Mouse (Mus musculus): ENCODE measurements around the gene Brd2. TPM values are rescaled to one million over a fixed set of nuclear protein-coding genes. Genes with fewer than 3 reads are reported as not detected.
"Not testable (repeated sequence)": the region's sequence is repeated elsewhere in the genome, so short reads cannot be mapped to it uniquely, and the experiment has no call there.

The Brd2 gene
- polyA plus RNA-seq (2015; fragmentation: Nextera tagmentation; extraction: Ambion mirVana): 135 and 140 TPM in 2 replicates

- ATAC-seq (replicated peaks; ENCODE audit: low FRiP score): peak; percentile 41
- Histone ChIP-seq H3K9me3 (replicated peaks) (no peaks in the 10 kb centered on the region), H3K4me1 (peaks cover 32% of the 10 kb centered on the region), H3K36me3 (peaks cover 12% of the 10 kb centered on the region), H3K4me3 (replicated peaks) (peak within 1 kb of the TSS; percentile 86), H3K27me3 (no peaks in the 10 kb centered on the region), H3K4me2 (peak within 1 kb of the TSS; percentile 94), H3K27ac (peak within 1 kb of the TSS; percentile 100), H3K9ac (peak within 1 kb of the TSS; percentile 94)
- under 1% methylated on average over 69 of the region's 75 CpGs for WGBS
These were observed at the start of gene Brd2 for GRCm38 (mm10) chr17:34122188-34122984. TSS of gene Brd2 (minus strand) at chr17:34122634.

GRCm38 (mm10) chr17:34170877-34171498 is 48.6 kb upstream of the Brd2 start:
- Histone ChIP-seq H3K9me3 (replicated peaks) (no peaks in the 10 kb centered on the region), H3K36me3 (no peaks in the 10 kb centered on the region), H3K9ac (no peak overlapping the region), H3K4me3 (replicated peaks) (no peak overlapping the region), H3K4me1 (0 out of 2 replicates have a peak, but pooled peaks cover 3% of the 10 kb centered on the region), H3K4me2 (no peak overlapping the region), H3K27me3 (peaks cover 13% of the 10 kb centered on the region), H3K27ac (no peak overlapping the region)
- WGBS: 37% methylated on average over 13 of the region's 13 CpGs
- ATAC-seq (replicated peaks; ENCODE audit: low FRiP score): no peak

DNA sequence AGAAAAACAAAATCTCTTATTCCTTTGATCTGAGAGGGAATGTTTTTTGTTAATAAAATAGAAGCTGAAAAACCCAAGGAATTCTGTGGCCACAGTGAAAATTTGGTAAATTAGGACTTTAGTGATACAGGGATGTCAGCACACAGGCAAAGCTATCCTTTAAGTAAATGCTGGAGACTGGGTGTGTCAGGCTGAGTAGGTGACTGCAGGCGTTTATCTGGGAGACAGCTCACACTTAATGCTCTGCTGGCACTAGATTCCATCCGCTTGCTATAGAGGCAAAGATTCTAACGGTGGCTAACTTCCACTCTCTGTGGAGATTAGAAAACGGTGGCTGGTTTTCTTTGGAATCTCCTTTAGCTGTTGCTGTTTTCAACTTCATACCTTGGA is 48.0 kb upstream of the Brd2 start:
- Histone ChIP-seq H3K36me3 (no peaks in the 10 kb centered on the region), H3K27me3 (peaks cover 13% of the 10 kb centered on the region), H3K9me3 (replicated peaks) (no peaks in the 10 kb centered on the region), H3K4me1 (0 out of 2 replicates have a peak, but pooled peaks cover 3% of the 10 kb centered on the region), H3K9ac (no peak overlapping the region), H3K27ac (no peak overlapping the region), H3K4me2 (no peak overlapping the region), H3K4me3 (replicated peaks) (no peak overlapping the region)
- 21% methylated on average over 4 of the region's 4 CpGs for WGBS
- ATAC-seq (replicated peaks; ENCODE audit: low FRiP score): no peak

DNA sequence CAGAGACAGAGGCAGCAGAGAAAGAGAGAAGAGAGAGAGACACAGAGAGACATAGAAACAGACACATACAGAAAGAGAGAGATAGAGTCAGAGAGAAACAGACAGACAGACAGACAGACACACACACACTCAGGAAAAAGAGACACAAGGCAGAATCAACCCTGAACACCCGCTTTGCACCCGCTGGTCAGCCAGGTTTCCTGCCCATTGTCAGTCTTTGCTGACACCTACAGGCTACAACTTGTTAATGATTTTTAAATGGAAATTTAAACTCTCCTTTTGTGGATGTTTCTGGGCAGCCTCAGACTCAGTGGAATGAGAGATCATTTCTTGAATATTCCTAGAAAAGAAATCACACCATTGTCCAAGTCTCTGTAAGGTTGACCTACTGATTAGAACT is 46.8 kb upstream of the Brd2 start:
- no peak overlapping the region for H3K4me3 ChIP-seq (replicated peaks)
- H3K9ac ChIP-seq: no peak overlapping the region
- H3K9me3 ChIP-seq (replicated peaks): no peaks in the 10 kb centered on the region
- WGBS: 0% methylated on average over 2 of the region's 2 CpGs
- H3K36me3 ChIP-seq: no peaks in the 10 kb centered on the region
- no peak overlapping the region for H3K4me2 ChIP-seq
- H3K27ac ChIP-seq: no peak overlapping the region
- H3K27me3 ChIP-seq: peaks cover 10% of the 10 kb centered on the region
- ATAC-seq (replicated peaks; ENCODE audit: low FRiP score): no peak
- 0 out of 2 replicates have a peak, but pooled peaks cover 3% of the 10 kb centered on the region for H3K4me1 ChIP-seq

DNA sequence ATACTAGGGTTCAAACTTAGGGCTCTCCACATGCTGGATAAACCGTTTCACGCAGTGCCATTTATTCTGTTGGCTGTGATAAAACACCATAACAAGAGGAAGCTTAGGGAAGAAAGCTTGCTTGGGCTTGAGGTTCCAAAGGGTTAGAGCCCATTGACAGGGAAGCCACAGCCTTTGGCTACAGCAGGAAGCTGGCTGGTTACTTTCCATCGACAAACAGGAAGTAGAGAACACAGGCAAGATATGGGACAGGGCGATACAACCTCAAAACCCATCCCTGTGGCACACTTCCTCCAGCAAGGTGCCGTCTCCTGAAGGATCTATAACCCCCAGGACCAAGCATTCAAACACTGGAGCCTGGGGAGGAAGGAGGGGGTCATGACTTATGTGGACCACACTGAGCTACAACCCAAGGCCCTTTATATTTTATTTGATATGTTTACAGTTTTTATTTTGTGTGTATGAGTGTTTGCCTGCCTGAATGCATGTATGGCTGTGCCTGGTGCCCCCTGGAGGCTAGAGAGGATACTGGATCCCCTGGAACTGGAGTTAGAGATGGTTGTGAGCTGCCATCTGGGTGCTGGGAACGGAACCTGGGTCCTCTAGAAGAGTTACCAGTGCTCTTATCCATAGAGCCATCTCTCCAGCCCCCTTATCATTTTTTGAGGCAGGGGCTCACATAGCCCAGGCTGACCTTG is 42.7 kb upstream of the Brd2 start:
- no peaks in the 10 kb centered on the region for H3K4me1 ChIP-seq
- no peak overlapping the region for H3K27ac ChIP-seq
- no peaks in the 10 kb centered on the region for H3K9me3 ChIP-seq (replicated peaks)
- WGBS: 79% methylated on average over 6 of the region's 6 CpGs
- H3K4me3 ChIP-seq (replicated peaks): no peak overlapping the region
- no peak for ATAC-seq (replicated peaks; ENCODE audit: low FRiP score)
- H3K36me3 ChIP-seq: no peaks in the 10 kb centered on the region
- H3K9ac ChIP-seq: no peak overlapping the region
- H3K4me2 ChIP-seq: no peak overlapping the region
- 0 out of 2 replicates have a peak, but pooled peaks cover 6% of the 10 kb centered on the region for H3K27me3 ChIP-seq

GRCm38 (mm10) chr17:34164202-34164895 is 41.9 kb upstream of the Brd2 start:
- ATAC-seq (replicated peaks; ENCODE audit: low FRiP score): no peak
- no peaks in the 10 kb centered on the region for H3K9me3 ChIP-seq (replicated peaks)
- H3K27me3 ChIP-seq: 0 out of 2 replicates have a peak, but pooled peaks cover 6% of the 10 kb centered on the region

GRCm38 (mm10) chr17:34155534-34155933 is 33.1 kb upstream of the Brd2 start:
- H3K27ac ChIP-seq: no peak overlapping the region
- no peak overlapping the region for H3K9ac ChIP-seq
- H3K4me1 ChIP-seq: no peaks in the 10 kb centered on the region
- WGBS: 36% methylated on average over 5 of the region's 5 CpGs
- H3K4me2 ChIP-seq: no peak overlapping the region
- H3K9me3 ChIP-seq (replicated peaks): no peaks in the 10 kb centered on the region
- no peak overlapping the region for H3K4me3 ChIP-seq (replicated peaks)
- no peaks in the 10 kb centered on the region for H3K36me3 ChIP-seq
- ATAC-seq (replicated peaks; ENCODE audit: low FRiP score): no peak
- 0 out of 2 replicates have a peak, but pooled peaks cover 3% of the 10 kb centered on the region for H3K27me3 ChIP-seq

More at GRCm38 (mm10) chr17:34164202-34164895, 41.9 kb upstream of the Brd2 start:
- H3K9ac ChIP-seq: no peak overlapping the region
- no peak overlapping the region for H3K4me3 ChIP-seq (replicated peaks)
- WGBS: 51% methylated on average over 9 of the region's 9 CpGs
- H3K36me3 ChIP-seq: no peaks in the 10 kb centered on the region
- no peaks in the 10 kb centered on the region for H3K4me1 ChIP-seq
- no peak overlapping the region for H3K27ac ChIP-seq
- no peak overlapping the region for H3K4me2 ChIP-seq

DNA sequence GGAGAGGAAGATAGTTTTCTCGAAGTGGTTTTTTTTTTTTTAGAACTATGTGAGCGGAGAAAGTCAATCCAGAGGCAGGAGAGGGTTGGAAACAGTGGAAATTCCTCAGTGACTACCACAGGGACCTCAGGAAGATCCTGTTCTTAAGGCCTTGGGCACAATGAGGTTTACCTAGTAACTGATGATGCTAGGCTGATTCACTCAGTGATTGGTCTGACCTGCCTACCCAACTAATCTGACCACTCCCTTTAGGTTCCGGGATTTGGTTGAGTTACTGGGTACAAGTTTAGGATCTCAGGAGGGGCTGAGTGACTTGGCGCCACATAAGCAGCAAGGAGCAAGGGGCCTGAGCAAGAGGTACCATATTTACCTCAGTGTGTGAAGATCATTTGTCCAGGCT is 30.5 kb upstream of the Brd2 start, which contains the start of gene H2-DMb1:
H2-DMb1 (plus strand) TSS at position 150 of the 400 bp plus-strand sequence.
- 0 out of 2 replicates have a peak, but pooled peaks cover 3% of the 10 kb centered on the region for H3K27me3 ChIP-seq
- H3K9ac ChIP-seq: no peak within 1 kb of the TSS
- 61% methylated on average over 4 of the region's 4 CpGs for WGBS
- no peak within 1 kb of the TSS for H3K4me3 ChIP-seq (replicated peaks)
- H3K4me2 ChIP-seq: no peak within 1 kb of the TSS
- no peaks in the 10 kb centered on the region for H3K36me3 ChIP-seq
- peak; percentile 77 for ATAC-seq (replicated peaks; ENCODE audit: low FRiP score)
- no peak within 1 kb of the TSS for H3K27ac ChIP-seq
- H3K9me3 ChIP-seq (replicated peaks): no peaks in the 10 kb centered on the region
- H3K4me1 ChIP-seq: no peaks in the 10 kb centered on the region

DNA sequence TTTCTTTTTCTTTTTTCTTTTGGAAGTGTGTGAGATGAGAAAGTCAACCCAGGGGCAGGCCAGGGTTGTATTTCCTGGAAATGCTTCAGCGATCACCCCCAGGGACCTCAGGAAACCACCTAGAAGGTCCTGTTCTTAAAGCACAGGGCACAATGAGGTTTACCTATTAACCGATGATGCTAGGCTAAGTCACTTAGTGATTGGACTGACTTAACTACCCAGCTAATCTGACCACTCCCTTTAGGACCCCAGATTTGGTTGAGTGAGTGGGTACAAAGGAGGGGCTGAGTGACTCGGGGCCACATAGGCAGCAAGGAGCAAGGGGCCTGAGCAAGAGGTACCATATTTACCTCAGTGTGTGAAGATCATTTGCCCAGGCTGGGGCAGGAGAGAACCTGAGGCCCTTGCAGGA is 22.5 kb upstream of the Brd2 start:
- WGBS: 51% methylated on average over 3 of the region's 3 CpGs
- peak; percentile 45; the same call in 1 of the 2 replicates for ATAC-seq (replicated peaks; ENCODE audit: low FRiP score)
- Histone ChIP-seq H3K9ac (0 out of 2 replicates have a peak overlapping the region, but pooled peaks have one; percentile 7), H3K4me2 (peak overlapping the region; percentile 30), H3K27me3 (peaks cover 21% of the 10 kb centered on the region), H3K4me3 (replicated peaks) (0 out of 2 replicates have a peak overlapping the region, but pooled peaks have one; percentile 4), H3K4me1 (peaks cover 15% of the 10 kb centered on the region), H3K27ac (peak overlapping the region; percentile 70), H3K36me3 (no peaks in the 10 kb centered on the region), H3K9me3 (replicated peaks) (no peaks in the 10 kb centered on the region)

DNA sequence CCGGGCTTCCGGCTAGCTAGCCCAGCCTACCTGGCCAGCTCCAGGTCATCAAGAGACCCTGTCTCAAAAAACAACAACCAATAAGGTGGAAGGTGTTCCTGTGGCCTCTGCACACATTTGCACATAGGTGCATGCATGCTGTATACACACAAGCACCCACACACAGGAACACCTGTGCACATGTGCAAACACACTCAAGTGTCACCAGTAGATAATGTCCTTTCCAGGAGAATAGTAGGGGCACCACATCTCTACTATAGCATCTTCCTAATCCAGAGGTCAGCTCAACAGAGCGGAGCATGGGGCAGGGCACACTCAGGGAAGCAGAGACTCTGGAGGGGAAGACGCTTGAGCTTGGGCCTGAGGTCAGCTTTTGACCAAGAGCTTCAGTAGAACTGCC is 21.8 kb upstream of the Brd2 start:
- WGBS: 84% methylated on average over 4 of the region's 4 CpGs
- not testable (repeated sequence) for ATAC-seq (replicated peaks; ENCODE audit: low FRiP score); H3K36me3 ChIP-seq; H3K9me3 ChIP-seq (replicated peaks); H3K4me2 ChIP-seq; H3K4me3 ChIP-seq (replicated peaks)
- H3K9ac ChIP-seq: 0 out of 2 replicates have a peak overlapping the region, but pooled peaks have one; percentile 14
- peak overlapping the region; percentile 62; the same call in 1 of the 2 replicates for H3K27ac ChIP-seq
- H3K27me3 ChIP-seq: peaks cover 24% of the 10 kb centered on the region
- H3K4me1 ChIP-seq: peaks cover 22% of the 10 kb centered on the region

GRCm38 (mm10) chr17:34143461-34143860 is 21.0 kb upstream of the Brd2 start:
- no peak for ATAC-seq (replicated peaks; ENCODE audit: low FRiP score)
- WGBS: 61% methylated on average over 5 of the region's 5 CpGs
- Histone ChIP-seq H3K4me1 (peaks cover 29% of the 10 kb centered on the region), H3K9me3 (replicated peaks) (no peaks in the 10 kb centered on the region), H3K9ac (no peak overlapping the region), H3K27ac (no peak overlapping the region), H3K4me2 (peak overlapping the region; percentile 8), H3K27me3 (peaks cover 32% of the 10 kb centered on the region), H3K4me3 (replicated peaks) (no peak overlapping the region), H3K36me3 (no peaks in the 10 kb centered on the region)
